Mouse (Mus musculus) CD4-positive, CD25-positive, alpha-beta regulatory T cell, adult 4 months (primary cell): ENCODE measurements around the gene Fap. TPM values are rescaled to one million over a fixed set of nuclear protein-coding genes. Genes with fewer than 3 reads are reported as not detected.
A peak's percentile ranks its signal among the peaks of the same experiment; 100 is the strongest.

Experiments used
- ATAC-seq: one replicate; pipeline ENCODE4 v1.8.0; 2017
- polyA plus RNA-seq, 2 experiments: library from polyadenylated mRNA; unstranded; fragments of 100-300 nt; shearing (Covaris generic); gene quantifications; one replicate each; pipeline ENCODE4 v1.2.1; 2017

Gene Fap
- polyA plus RNA-seq, 2 experiments from 2014 or later: 0.27 TPM; not detected in 1

GRCm38 (mm10) chr2:62526399-62526798 is 47.5 kb downstream of the Fap start:
- peak; percentile 59 for ATAC-seq

DNA sequence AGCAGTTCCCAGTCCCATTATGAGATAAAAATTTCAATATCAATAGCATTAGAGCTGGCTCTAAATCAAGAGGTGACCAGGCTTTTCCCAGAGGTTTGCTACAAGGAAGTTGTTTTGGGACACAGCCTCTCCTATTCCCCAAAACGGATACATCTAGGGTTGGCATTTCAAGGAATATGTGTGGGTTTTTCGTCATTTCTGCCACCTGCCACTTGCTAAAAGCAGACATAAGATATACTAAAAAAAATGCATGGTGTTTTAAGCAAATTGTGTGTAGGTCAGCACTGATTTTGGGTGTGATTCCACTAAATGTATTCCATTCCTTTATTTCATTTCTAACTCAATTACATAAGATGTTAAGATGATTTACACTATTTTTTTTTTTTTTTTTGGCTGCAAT is 56.1 kb downstream of the Fap start:
- ATAC-seq: no peak

GRCm38 (mm10) chr2:62514477-62514876 is 59.4 kb downstream of the Fap start:
- no peak for ATAC-seq

- no peak for ATAC-seq
These were observed 60.4 kb downstream of the Fap start for GRCm38 (mm10) chr2:62513477-62513876.

GRCm38 (mm10) chr2:62507130-62507529 is 66.7 kb downstream of the Fap start:
- ATAC-seq: no peak

- no peak for ATAC-seq
These were observed 67.4 kb downstream of the Fap start for GRCm38 (mm10) chr2:62506441-62506840.

GRCm38 (mm10) chr2:62504269-62504796 is 69.5 kb downstream of the Fap start:
- ATAC-seq: no peak

- no peak for ATAC-seq
These were observed 70.5 kb downstream of the Fap start for GRCm38 (mm10) chr2:62503326-62503725.

DNA sequence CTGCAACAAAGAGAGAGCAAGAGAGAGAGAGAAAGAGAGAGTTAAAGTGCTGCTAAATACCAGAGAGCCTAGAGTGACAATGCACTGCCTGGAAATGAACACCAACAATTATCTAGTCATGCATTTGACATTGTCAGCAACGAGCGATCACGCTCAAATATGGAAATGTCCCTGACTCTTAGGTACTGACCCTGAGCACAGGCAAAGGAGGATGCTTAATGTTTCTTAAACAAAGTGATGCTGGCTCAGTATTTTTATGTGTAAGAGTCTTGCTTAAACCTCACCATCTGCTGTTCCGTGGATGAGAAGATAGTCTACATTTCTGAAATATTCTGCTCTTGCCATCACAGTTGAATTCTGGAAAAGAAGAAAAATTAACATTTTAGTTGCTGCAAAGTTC is 71.4 kb downstream of the Fap start:
- no peak for ATAC-seq

DNA sequence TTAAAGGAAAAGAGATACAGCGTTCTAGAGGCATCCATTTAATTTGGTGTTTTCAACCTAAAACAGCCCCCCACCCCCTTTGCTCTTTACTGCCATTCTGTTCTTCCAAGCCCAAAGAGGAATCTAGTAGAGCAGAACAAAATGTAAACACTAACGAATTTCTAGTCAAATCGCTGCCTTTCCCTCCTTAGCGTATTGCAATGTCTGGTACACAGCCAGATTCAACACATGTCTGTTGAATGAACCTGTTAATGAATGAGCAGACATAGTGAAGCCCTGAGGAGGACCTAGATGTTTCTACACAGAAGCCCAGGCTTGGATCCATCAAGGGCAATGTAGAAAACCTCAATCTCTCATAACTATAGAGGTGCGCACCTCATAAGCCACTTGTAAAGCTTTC is 75.1 kb downstream of the Fap start:
- ATAC-seq: no peak

GRCm38 (mm10) chr2:62498086-62498485 is 75.8 kb downstream of the Fap start:
- no peak for ATAC-seq

DNA sequence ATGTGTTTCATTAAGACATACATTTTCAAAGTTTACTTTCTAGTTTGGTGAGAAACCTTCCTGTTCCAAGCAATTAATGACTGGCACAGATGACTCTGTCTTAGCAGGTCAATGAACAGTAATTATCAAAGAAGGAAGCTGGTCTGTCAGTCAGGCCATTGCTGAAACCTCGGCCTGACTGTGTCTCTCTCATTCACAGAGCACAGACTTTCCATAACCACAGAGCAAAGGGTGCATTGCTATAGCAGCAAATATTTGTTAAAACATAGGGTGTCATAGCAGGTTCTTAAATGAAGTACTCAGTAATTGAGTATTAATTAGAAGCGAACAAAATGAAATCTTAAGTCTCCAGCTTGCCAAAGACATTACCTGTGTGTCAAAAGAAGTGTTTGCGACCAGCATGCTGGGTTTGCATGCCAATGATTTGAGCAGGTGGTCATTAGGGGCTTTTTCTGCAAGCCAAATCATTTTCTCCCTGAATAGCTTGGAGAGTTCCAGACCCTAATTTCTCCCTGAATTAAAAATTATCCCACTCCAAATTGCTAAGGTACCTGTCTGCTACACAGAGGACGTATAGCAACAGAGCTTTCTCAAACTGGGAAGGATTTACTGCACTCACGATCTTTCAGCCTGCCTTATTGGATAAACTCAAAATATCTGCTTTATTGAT is 76.4 kb downstream of the Fap start:
- no peak for ATAC-seq

- no peak for ATAC-seq
These were observed 78.5 kb downstream of the Fap start for GRCm38 (mm10) chr2:62495407-62495806.

- no peak for ATAC-seq
These were observed 84.0 kb downstream of the Fap start for GRCm38 (mm10) chr2:62489832-62490231.

DNA sequence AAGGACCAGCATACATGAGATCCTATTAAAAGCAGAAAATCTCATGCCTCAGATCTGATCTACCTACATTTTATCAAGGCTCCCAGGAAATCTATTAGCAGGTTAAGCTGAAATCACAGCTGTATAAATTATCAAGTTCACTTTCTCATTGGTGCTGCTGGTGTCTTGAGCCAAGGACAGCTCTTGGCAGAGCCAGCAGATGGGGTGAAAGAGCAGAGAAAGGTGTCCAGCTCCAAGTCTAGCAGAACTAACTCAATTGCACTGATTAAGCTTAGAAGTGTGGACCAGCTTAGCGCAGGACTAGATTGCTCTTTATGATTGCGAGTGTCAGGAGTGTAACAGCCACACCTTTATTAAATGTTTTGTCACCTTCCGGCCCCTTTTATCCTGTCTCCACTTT is 89.0 kb downstream of the Fap start:
- ATAC-seq: no peak

DNA sequence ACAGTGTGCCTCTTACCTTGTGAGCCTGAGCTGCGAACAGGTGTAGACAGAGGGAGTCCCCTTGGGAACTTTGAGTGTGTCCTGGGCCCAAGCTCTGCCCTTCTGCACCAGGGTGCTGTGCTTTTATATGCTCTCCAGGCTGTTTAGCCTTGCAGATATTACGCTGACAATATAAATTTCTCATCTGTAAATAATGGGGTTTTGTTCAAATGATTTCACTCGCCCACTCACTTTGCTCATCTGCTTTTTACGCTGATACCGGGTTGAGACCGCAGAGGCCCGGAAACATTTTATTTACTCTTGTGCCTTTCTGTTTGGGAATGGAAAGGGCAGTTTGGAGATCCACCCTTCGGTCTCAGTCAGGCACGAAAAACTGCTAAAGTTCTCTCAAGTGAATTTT is 90.3 kb downstream of the Fap start, which contains the start of gene Gcg:
Gcg (minus strand) TSS at position 101 of the 400 bp plus-strand sequence.
- no peak for ATAC-seq

GRCm38 (mm10) chr2:62480285-62481198 is 93.3 kb downstream of the Fap start:
- ATAC-seq: no peak

DNA sequence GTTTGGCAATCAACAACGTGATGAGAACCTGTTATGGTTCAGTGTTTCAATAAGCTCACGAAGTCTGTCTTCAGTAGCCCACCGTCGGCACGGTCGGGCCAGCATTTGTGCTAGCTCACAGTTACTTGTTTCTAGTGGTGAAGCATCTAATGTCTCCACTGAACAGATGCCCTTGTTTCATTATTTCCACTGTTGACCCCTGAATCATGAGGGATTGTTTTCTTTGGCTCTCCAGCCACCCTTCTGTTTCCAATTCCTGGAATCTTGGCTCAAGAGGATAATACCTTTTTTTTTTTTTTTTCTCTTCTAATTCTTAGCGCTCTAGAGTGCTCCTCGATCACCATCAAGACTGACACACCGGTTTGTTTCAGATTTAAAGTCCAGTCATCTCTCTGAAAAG is 104.3 kb downstream of the Fap start:
- ATAC-seq: no peak

DNA sequence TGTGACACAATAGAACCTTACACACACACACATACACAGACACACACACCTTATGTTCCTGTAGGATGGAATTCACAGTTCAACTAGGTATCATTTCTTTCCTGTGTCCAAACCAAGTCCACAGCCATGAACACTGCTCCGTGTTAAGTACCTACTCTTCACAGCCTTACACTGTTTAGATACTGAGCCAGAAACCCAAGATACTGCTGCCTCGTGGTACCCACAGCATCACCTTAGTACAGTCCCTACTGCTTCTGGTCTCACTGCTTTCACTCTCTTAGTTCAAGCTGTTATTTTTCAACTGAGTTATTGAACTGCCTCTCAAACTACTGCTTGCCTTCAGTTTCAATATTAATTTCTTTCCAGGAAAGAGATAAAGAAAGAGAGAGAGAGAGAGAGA is 110.6 kb downstream of the Fap start:
- peak; percentile 50 for ATAC-seq

- ATAC-seq: no peak
These were observed 111.7 kb downstream of the Fap start for GRCm38 (mm10) chr2:62462174-62462573.

DNA sequence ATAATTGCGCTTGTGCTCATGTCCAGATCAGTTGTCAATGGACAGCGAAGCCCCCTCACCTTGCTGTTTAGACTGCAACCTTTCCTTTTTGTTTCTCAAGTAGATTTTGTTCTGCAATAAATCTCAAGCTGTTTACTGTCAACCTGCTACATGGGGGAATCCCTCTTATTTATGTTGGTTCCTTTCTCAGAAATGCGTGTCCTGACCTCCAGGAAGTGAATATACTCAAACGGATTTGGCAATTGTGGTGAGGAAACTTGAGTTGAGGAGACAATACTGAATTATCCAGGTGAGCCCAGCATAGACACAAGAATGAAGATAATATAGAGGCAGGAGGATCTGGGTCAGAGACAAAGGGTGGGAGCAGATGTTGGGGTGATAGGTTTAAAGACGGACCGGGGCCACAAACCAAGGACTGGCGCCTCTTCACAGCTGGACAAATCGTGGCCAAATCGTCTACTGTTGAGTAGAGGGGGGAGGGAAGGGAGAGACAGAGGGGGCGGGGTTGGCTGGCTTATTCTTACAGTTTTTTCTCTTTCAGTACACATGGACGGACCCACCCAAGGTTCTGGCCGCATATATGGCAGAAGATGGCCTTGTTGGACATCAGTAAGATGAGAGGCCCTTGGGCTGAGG is 112.9 kb downstream of the Fap start:
- ATAC-seq: peak; percentile 54

- ATAC-seq: no peak
These were observed 113.6 kb downstream of the Fap start for GRCm38 (mm10) chr2:62460231-62460710.
